Mouse (Mus musculus) limb, embryonic 14.5 days (tissue): Measurements from ENCODE around the gene 2310039H08Rik. TPM values are rescaled to one million over a fixed set of nuclear protein-coding genes. Genes with fewer than 3 reads are reported as not detected.

Experiments used
- ATAC-seq: fragments of 200-750 bp; cut with Nextera tagmentation; 2 replicates; pipeline ENCODE4 v1.8.0; 2017; ENCODE audit warnings: low read depth, moderate number of reproducible peaks, moderate TSS enrichment; ENCODE audit not compliant: low FRiP score
- DNase-seq: peaks from one replicate; pipeline ENCODE4 v3.0.0-alpha.2; 2015; ENCODE audit warnings: low spot score
- H3K27ac ChIP-seq: fragments of 300-500 bp; sonication (generic); replicated peaks from 2 replicates; pipeline ENCODE4 v1.5.1; 2014; ENCODE audit warnings: low read depth, mild to moderate bottlenecking, low read length, moderate library complexity, mixed read lengths
- H3K27me3 ChIP-seq: fragments of 300-500 bp; sonication (generic); 2 replicates; pipeline ENCODE4 v1.6.1; 2014; ENCODE audit warnings: low read length, mixed read lengths; ENCODE audit not compliant: control insufficient read depth, insufficient read depth
- H3K36me3 ChIP-seq: fragments of 300-500 bp; sonication (generic); 2 replicates; pipeline ENCODE4 v1.6.1; 2014; ENCODE audit warnings: mild to moderate bottlenecking, low read length, moderate library complexity, mixed read lengths; ENCODE audit not compliant: control insufficient read depth, insufficient read depth
- H3K4me1 ChIP-seq: fragments of 300-500 bp; sonication (generic); 2 replicates; pipeline ENCODE4 v1.6.1; 2014; ENCODE audit warnings: antibody characterized with exemption, low read length, mixed read lengths; ENCODE audit not compliant: control insufficient read depth, insufficient read depth
- H3K4me2 ChIP-seq: fragments of 300-500 bp; sonication (generic); replicated peaks from 2 replicates; pipeline ENCODE4 v1.6.1; 2014; ENCODE audit warnings: low read depth, mild to moderate bottlenecking, low read length, moderate library complexity; ENCODE audit not compliant: severe bottlenecking
- H3K4me3 ChIP-seq: fragments of 300-500 bp; sonication (generic); replicated peaks from 2 replicates; pipeline ENCODE4 v1.5.1; 2014; ENCODE audit warnings: low read length
- H3K9ac ChIP-seq: fragments of 300-500 bp; sonication (generic); 2 replicates; pipeline ENCODE4 v1.6.1; 2014; ENCODE audit warnings: mild to moderate bottlenecking, low read depth, low read length, moderate library complexity; ENCODE audit not compliant: severe bottlenecking
- H3K9me3 ChIP-seq: fragments of 300-500 bp; sonication (generic); 2 replicates; pipeline ENCODE4 v1.6.1; 2016; ENCODE audit warnings: low read length; ENCODE audit not compliant: control insufficient read depth
- POLR2A ChIP-seq: fragments of 200-500 bp; IDR thresholded peaks from 2 replicates; pipeline ENCODE4 v1.8.0; 2012; ENCODE audit warnings: inconsistent platforms, mild to moderate bottlenecking, moderate library complexity, borderline replicate concordance; ENCODE audit not compliant: insufficient read depth, insufficient read length; ENCODE audit errors: extremely low read depth
- WGBS: fragments of 180-500 bp; shearing (Covaris S2); extraction: QIAGEN DNeasy Blood & Tissue Kit; methylation state at CpG from one replicate; pipeline ENCODE4 v1.1.7; 2014; 5-methylcytosine and 5-hydroxymethylcytosine counted together
- polyA plus RNA-seq, 2 experiments: library from polyadenylated mRNA; depleted of rRNA in 1 of 2; stranded (reverse) in 1 of 2; unstranded in 1 of 2; fragments of >200 nt; fragmentation: Nextera tagmentation in 1 of 2; extraction: Ambion mirVana in 1 of 2; gene quantifications; 2 replicates each; pipeline versions ENCODE4 v1.2.1 to v1.2.3; 2012 to 2014

Gene 2310039H08Rik
- polyA plus RNA-seq, 2 experiments, result 85.4 to 106 TPM

- TF ChIP-seq POLR2A, result no peak
- peaks cover 38% of the 10 kb centered on the region for H3K36me3 ChIP-seq
- peak overlapping the region; percentile 83 for H3K9ac ChIP-seq
- H3K4me2 ChIP-seq, result peak overlapping the region; percentile 58
- H3K27ac ChIP-seq, result peak overlapping the region; percentile 84
- WGBS, result 8% methylated on average over 19 of the region's 20 CpGs
- H3K9me3 ChIP-seq, result no peaks in the 10 kb centered on the region
- peaks cover 10% of the 10 kb centered on the region for H3K4me1 ChIP-seq
- H3K4me3 ChIP-seq, result peak overlapping the region; percentile 92
- peak; percentile 41 for DNase-seq
- no peak for ATAC-seq
- H3K27me3 ChIP-seq, result no peaks in the 10 kb centered on the region
Observed at GRCm38 (mm10) chr17:46773278-46774130, 1.1 kb downstream of the 2310039H08Rik start.

DNA sequence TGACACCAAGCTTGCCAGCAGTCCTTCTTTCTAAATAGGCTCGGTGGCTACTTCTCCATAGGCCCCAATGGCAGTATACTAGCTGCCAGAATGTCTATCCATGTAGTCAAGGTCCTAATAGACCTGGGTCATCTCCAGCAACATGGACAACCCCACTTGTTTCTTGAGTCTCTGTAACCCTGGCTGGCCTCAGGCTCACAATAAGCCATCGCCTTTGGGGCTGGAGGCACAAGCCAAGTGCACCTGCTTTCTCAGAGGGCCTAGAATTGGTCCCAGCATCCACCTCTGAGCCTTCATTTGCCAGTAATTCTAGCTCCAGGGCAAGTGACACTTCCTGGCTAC, 1.7 kb downstream of the 2310039H08Rik start:
- Histone ChIP-seq H3K36me3 (peaks cover 44% of the 10 kb centered on the region), H3K9ac (no peak overlapping the region), H3K27ac (no peak overlapping the region), H3K27me3 (no peaks in the 10 kb centered on the region), H3K4me1 (peaks cover 10% of the 10 kb centered on the region), H3K4me2 (peak overlapping the region; percentile 58; the same call in 1 of the 2 replicates), H3K9me3 (no peaks in the 10 kb centered on the region), H3K4me3 (no peak overlapping the region)
- WGBS, result 50% methylated on average over 2 of the region's 2 CpGs
- ATAC-seq (no peak), DNase-seq (no peak)
- no peak for TF ChIP-seq POLR2A

DNA sequence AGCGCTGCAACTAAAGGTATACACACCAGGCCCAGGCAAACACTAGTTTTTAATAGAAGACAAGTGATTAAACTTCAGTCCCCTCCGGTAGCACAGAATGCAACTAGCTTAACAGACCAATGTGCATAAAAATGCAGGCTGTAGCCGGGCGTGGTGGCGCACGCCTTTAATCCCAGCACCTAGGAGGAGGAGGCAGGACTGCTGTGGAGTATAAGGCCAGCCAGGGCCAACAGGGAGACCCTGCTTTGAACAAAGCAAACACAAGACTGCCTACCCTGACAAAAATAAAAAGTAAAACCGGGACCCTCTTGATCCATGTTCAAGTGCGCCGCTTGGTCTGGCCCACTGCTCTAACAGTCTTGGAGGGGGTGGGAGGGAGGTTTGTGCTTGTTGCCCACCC, 2.6 kb downstream of the 2310039H08Rik start:
- DNase-seq (no peak), ATAC-seq (no peak)
- Histone ChIP-seq H3K4me1 (peaks cover 10% of the 10 kb centered on the region), H3K4me2 (no peak overlapping the region), H3K4me3 (no peak overlapping the region), H3K27me3 (no peaks in the 10 kb centered on the region), H3K9ac (no peak overlapping the region), H3K36me3 (peaks cover 53% of the 10 kb centered on the region), H3K27ac (no peak overlapping the region), H3K9me3 (no peaks in the 10 kb centered on the region)
- 92% methylated on average over 9 of the region's 9 CpGs for WGBS
- no peak for TF ChIP-seq POLR2A

DNA sequence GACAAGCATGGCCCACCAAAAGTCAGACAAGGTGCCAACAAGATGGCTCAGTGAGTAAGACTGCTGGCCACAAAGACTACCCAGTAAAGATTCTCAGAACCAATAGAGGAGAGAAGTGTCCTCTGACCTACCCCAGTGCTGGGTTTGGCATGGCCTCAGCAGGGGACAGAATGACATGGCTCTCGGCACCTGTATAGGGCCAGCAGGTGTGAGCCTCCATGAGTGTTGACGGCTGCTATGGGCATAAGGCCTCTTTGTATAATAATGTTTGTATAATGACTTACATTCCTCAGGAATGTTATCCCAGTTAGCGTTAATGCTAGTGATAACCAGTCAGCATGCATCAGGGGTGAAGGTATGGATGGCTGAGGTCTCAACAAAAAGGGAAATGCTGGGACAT, 3.7 kb downstream of the 2310039H08Rik start:
- Histone ChIP-seq H3K4me3 (no peak overlapping the region), H3K9me3 (no peaks in the 10 kb centered on the region), H3K4me1 (peaks cover 10% of the 10 kb centered on the region), H3K9ac (no peak overlapping the region), H3K27ac (no peak overlapping the region), H3K27me3 (no peaks in the 10 kb centered on the region), H3K4me2 (no peak overlapping the region), H3K36me3 (peaks cover 61% of the 10 kb centered on the region)
- no peak for ATAC-seq
- no peak for TF ChIP-seq POLR2A
- 90% methylated on average over 3 of the region's 3 CpGs for WGBS
- no peak for DNase-seq

- Histone ChIP-seq H3K9me3 (no peaks in the 10 kb centered on the region), H3K27me3 (no peaks in the 10 kb centered on the region), H3K4me3 (peak overlapping the region; percentile 71), H3K36me3 (peaks cover 39% of the 10 kb centered on the region), H3K4me1 (peaks cover 5% of the 10 kb centered on the region; the same call in 1 of the 2 replicates), H3K27ac (peak overlapping the region; percentile 92), H3K9ac (peak overlapping the region; percentile 74), H3K4me2 (peak overlapping the region; percentile 56)
- WGBS, result 2% methylated on average over 11 of the region's 11 CpGs
- DNase-seq (no peak), ATAC-seq (peak; percentile 1; the same call in 1 of the 2 replicates)
- TF ChIP-seq POLR2A, result no peak
Observed at GRCm38 (mm10) chr17:46781876-46782275, 9.4 kb downstream of the 2310039H08Rik start.
